Mouse (Mus musculus) forebrain, embryonic 11.5 days (tissue): ENCODE measurements at regions not wholly inside any gene's neighbourhood (a gene's known extent, or its start where the extent isn't known, plus 50 kb on each side); places are given as distances from the start of the nearest gene placed in this dataset.
A peak's percentile ranks its signal among the peaks of the same experiment; 100 is the strongest.

Experiments used
- ATAC-seq: fragments of 200-750 bp; cut with Nextera tagmentation; replicated peaks from 2 replicates; pipeline ENCODE4 v1.8.0; 2017; ENCODE audit warnings: moderate TSS enrichment; ENCODE audit not compliant: low FRiP score
- DNase-seq: peaks from one replicate; pipeline ENCODE4 v3.0.0-alpha.2; 2017; ENCODE audit warnings: low spot score
- H3K27ac ChIP-seq: fragments of 300-500 bp; sonication (generic); 2 replicates; pipeline ENCODE4 v1.5.1; 2014; ENCODE audit warnings: low read depth, low read length
- H3K27me3 ChIP-seq: fragments of 300-500 bp; sonication (generic); 2 replicates; pipeline ENCODE4 v1.6.1; 2014; ENCODE audit warnings: mild to moderate bottlenecking, low read length, mixed read lengths; ENCODE audit not compliant: control insufficient read depth, insufficient read depth
- H3K36me3 ChIP-seq: fragments of 300-500 bp; sonication (generic); 2 replicates; pipeline ENCODE4 v1.6.1; 2014; ENCODE audit warnings: mild to moderate bottlenecking, low read length, moderate library complexity, mixed read lengths; ENCODE audit not compliant: control insufficient read depth, insufficient read depth
- H3K4me1 ChIP-seq: fragments of 300-500 bp; sonication (generic); replicated peaks from 2 replicates; pipeline ENCODE4 v1.6.1; 2014; ENCODE audit warnings: low read length, mixed read lengths; ENCODE audit not compliant: control insufficient read depth, insufficient read depth
- H3K4me2 ChIP-seq: fragments of 300-500 bp; sonication (generic); 2 replicates; pipeline ENCODE4 v1.6.1; 2014; ENCODE audit warnings: low read depth, mild to moderate bottlenecking, low read length, moderate library complexity, mixed read lengths; ENCODE audit not compliant: severe bottlenecking
- H3K4me3 ChIP-seq: fragments of 300-500 bp; sonication (generic); 2 replicates; pipeline ENCODE4 v1.5.1; 2014; ENCODE audit warnings: low read depth, low read length
- H3K9ac ChIP-seq: fragments of 300-500 bp; sonication (generic); 2 replicates; pipeline ENCODE4 v1.6.1; 2014; ENCODE audit warnings: low read length
- H3K9me3 ChIP-seq: fragments of 300-500 bp; sonication (generic); 2 replicates; pipeline ENCODE4 v1.6.1; 2016; ENCODE audit warnings: low read length, mixed read lengths; ENCODE audit not compliant: control insufficient read depth
- WGBS: fragments of 180-500 bp; shearing (Covaris S2); extraction: QIAGEN DNeasy Blood & Tissue Kit; methylation state at CpG from one replicate; pipeline ENCODE4 v1.1.7; 2014; 5-methylcytosine and 5-hydroxymethylcytosine counted together

DNA sequence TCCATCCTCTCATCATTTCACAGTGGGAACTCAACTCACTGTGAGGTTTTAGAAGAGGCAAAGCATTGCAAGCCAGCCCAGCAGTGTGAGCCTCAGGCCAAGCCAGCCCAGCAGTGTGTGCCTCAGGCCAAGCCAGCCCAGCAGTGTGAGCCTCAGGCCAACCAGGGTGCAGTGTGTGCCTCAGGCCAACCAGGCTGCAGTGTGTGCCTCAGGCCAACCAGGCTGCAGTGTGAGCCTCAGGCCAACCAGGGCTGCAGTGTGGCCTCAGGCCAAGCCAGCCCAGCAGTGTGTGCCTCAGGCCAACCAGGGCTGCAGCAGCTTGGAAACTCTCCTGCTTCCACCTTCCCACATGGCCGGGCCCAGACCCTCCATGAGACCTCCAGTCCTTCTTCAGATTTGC lies 227.1 kb upstream of the Zmiz1 start:
- H3K4me3 ChIP-seq = no peak overlapping the region
- H3K36me3 ChIP-seq = no peaks in the 10 kb centered on the region
- WGBS = 53% methylated on average over 1 of the region's 1 CpGs
- H3K9me3 ChIP-seq = no peaks in the 10 kb centered on the region
- no peak for ATAC-seq
- no peak overlapping the region for H3K4me2 ChIP-seq
- no peak overlapping the region for H3K9ac ChIP-seq
- H3K27ac ChIP-seq = no peak overlapping the region
- H3K4me1 ChIP-seq = no peaks in the 10 kb centered on the region
- no peaks in the 10 kb centered on the region for H3K27me3 ChIP-seq
- DNase-seq = peak; percentile 55

DNA sequence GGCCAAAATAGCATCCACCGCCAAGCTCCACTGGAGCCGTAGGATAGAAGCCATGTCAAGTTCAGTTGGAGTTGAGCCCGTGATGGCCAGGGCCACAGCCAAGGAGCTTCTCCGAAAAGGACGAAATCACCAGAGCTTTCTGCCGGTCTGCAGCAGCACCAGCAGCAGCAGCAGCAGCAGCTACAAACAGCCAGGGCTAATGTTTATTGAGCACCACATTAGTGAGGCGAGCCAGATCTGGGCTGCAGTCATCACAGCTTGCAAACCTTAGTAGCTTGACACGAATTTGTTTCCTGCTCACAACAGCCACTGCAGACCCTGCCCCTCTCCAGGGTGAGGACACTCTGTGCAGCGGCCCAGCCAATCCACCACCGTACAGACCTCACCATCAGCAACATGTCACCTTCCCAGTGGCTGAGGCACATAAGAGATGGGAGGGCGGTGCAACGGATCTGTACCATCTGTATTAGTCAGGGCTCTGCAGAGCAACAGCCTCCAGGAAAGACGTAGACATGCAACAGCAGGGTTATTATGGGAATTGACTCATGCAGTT lies 222.5 kb upstream of the Zmiz1 start:
- H3K9me3 ChIP-seq = no peaks in the 10 kb centered on the region

DNA sequence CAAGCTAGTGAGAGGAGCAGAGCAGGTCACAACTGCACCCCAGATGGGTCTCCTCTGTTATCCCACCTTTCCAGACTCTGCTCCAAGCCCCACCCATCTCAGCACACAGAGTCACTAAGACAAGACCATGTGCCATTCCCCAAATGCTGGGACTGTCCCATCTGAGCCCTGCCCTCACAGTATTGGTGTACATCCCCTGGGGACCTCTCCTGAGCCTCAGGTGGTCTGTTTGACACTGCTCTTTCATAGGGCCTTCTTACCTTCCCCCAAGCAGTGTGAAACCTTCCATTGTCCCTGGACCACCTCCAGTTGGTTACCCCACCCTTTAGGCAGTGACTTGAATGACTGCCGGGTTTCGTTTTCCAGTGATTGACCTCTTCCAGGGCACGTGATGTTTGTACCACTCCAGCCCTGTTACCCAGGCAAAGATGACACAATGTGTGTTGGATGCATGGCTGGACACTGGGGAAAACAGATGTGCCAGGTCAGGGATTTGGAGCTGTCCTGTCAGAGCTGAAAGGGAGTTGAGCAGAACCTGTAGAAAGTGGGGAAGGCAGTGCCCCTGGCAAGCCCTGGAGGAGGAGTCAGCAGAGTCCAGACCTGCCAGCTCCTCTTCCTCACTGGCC lies 219.5 kb upstream of the Zmiz1 start:
- Histone ChIP-seq H3K27ac (no peak overlapping the region), H3K9ac (no peak overlapping the region), H3K27me3 (no peaks in the 10 kb centered on the region), H3K9me3 (no peaks in the 10 kb centered on the region), H3K4me3 (no peak overlapping the region), H3K4me2 (no peak overlapping the region), H3K4me1 (no peaks in the 10 kb centered on the region), H3K36me3 (no peaks in the 10 kb centered on the region)
- ATAC-seq (no peak), DNase-seq (no peak)
- WGBS = 70% methylated on average over 3 of the region's 3 CpGs

More for the DNA sequence above, 222.5 kb upstream of the Zmiz1 start:
- H3K4me2 ChIP-seq = no peak overlapping the region
- no peaks in the 10 kb centered on the region for H3K4me1 ChIP-seq
- no peaks in the 10 kb centered on the region for H3K36me3 ChIP-seq
- no peak for ATAC-seq
- no peak overlapping the region for H3K9ac ChIP-seq
- no peak overlapping the region for H3K4me3 ChIP-seq
- WGBS = 90% methylated on average over 13 of the region's 13 CpGs
- no peak overlapping the region for H3K27ac ChIP-seq
- no peak for DNase-seq
- no peaks in the 10 kb centered on the region for H3K27me3 ChIP-seq

DNA sequence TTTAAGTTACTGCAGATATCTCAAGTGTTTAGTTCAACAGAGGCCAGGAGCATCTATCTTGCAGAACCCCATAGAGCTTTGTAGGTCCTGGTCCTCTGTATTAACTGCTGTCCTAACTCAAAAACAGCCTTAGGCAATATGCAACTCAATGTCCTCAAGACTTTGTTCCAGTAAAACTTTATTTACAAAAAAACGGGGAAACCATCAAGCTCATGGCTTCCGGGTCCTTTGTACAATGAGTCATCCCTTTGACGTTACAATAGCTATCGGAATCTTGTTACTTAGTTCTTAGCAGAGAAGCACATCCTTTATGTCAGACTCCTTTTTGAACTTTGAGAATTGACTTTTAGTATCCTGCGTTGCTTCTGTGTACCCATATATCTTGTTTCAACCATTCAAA lies 216.2 kb upstream of the Zmiz1 start:
- DNase-seq (no peak), ATAC-seq (no peak)
- Histone ChIP-seq H3K4me1 (no peaks in the 10 kb centered on the region), H3K27me3 (no peaks in the 10 kb centered on the region), H3K36me3 (no peaks in the 10 kb centered on the region), H3K4me2 (no peak overlapping the region), H3K4me3 (no peak overlapping the region), H3K9me3 (no peaks in the 10 kb centered on the region), H3K9ac (no peak overlapping the region), H3K27ac (no peak overlapping the region)
- 90% methylated on average over 5 of the region's 5 CpGs for WGBS

DNA sequence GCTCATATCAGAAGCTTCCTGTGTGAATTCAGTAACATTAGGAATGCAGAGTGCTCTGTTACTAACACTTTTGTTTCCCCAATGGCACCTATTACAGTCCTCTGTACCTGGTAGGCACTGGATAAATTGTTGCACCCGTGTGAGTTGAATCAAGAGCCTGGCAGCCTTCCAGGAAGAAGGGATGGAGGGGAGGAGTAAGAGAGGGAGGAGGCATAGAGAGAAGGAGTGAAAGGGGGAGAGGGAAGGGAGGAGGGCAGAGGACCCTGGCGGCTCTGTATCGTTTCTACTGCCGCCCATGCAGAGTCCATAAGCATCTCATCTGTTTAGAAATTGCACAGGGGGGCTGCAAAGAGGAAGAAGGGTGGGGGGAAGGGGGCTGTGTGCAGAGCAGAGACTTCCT lies 215.7 kb upstream of the Zmiz1 start:
- Histone ChIP-seq H3K4me2 (no peak overlapping the region), H3K27me3 (no peaks in the 10 kb centered on the region), H3K9me3 (no peaks in the 10 kb centered on the region), H3K9ac (no peak overlapping the region), H3K36me3 (no peaks in the 10 kb centered on the region), H3K4me1 (no peaks in the 10 kb centered on the region), H3K4me3 (no peak overlapping the region), H3K27ac (no peak overlapping the region)
- 56% methylated on average over 4 of the region's 4 CpGs for WGBS
- no peak for ATAC-seq
- no peak for DNase-seq

DNA sequence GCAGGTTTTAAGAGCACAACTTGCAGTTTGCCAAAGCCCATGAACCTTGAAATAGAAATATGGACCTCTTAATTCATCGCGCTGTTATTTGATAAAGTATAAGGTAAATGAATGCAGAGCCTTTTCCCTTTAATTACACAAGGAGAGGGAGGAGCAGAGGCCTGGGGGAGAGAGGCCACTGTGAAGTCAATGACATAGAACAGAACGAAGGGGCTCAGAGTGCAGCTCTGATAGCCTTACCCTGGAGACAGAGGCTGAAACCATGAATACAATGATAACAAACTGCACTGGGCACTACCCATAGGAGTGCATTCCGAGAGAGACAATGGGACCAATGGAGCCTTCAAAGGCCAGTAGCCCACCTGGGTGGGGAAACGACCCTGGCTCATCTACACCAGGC lies 215.3 kb upstream of the Zmiz1 start:
- ATAC-seq (no peak), DNase-seq (no peak)
- H3K27me3 ChIP-seq = no peaks in the 10 kb centered on the region
- no peaks in the 10 kb centered on the region for H3K9me3 ChIP-seq
- no peaks in the 10 kb centered on the region for H3K4me1 ChIP-seq
- no peaks in the 10 kb centered on the region for H3K36me3 ChIP-seq
- no peak overlapping the region for H3K4me2 ChIP-seq
- WGBS = 66% methylated on average over 5 of the region's 5 CpGs
- no peak overlapping the region for H3K27ac ChIP-seq
- H3K4me3 ChIP-seq = no peak overlapping the region
- H3K9ac ChIP-seq = no peak overlapping the region

DNA sequence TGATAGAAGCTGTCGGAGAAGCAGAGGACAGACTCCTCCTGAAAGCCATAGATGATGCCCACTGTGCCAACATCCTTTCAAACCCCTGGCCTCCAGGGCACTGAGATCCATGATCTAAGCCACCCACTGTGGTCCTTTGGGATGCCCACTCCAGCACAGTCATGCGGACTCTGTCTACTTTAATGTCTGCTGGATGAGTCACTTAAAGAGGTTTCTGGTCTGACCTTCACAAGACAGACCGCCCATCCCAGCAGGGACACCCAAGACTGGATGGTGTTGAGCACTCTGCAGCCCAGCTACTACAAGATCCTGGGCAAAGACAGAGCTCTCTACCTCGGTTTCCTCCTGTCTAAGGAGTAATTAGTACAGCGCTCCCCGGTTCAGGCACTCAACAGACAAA lies 214.1 kb upstream of the Zmiz1 start:
- no peaks in the 10 kb centered on the region for H3K4me1 ChIP-seq
- H3K9me3 ChIP-seq = no peaks in the 10 kb centered on the region
- no peak overlapping the region for H3K27ac ChIP-seq
- no peak overlapping the region for H3K9ac ChIP-seq
- H3K4me2 ChIP-seq = no peak overlapping the region
- ATAC-seq (no peak), DNase-seq (no peak)
- no peak overlapping the region for H3K4me3 ChIP-seq
- WGBS = 90% methylated on average over 6 of the region's 6 CpGs
- H3K27me3 ChIP-seq = no peaks in the 10 kb centered on the region
- no peaks in the 10 kb centered on the region for H3K36me3 ChIP-seq

DNA sequence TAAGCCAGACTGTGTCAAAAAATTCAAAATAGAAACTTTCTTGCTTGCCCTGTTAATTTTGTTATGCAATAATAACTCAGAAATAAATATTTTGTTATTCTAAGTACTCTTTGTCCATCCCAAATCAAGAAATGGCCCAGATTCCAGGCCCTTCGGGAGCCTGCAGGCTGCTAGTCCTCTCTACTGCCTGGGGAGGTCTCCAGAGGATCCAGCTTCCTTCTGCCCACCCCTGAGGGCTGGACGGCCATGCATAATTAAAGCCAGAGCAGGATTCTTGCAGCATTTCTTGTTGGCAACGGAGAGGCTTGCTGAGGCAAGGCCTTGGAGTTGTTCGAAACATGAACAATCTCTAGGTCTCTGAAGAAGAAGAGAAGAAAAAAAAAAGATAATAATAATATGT lies 213.3 kb upstream of the Zmiz1 start:
- ATAC-seq = no peak
- WGBS = 75% methylated on average over 4 of the region's 4 CpGs
- no peaks in the 10 kb centered on the region for H3K27me3 ChIP-seq
- H3K9ac ChIP-seq = no peak overlapping the region
- DNase-seq = no peak
- no peak overlapping the region for H3K4me2 ChIP-seq
- H3K27ac ChIP-seq = no peak overlapping the region
- no peaks in the 10 kb centered on the region for H3K9me3 ChIP-seq
- no peaks in the 10 kb centered on the region for H3K4me1 ChIP-seq
- no peaks in the 10 kb centered on the region for H3K36me3 ChIP-seq
- H3K4me3 ChIP-seq = no peak overlapping the region

DNA sequence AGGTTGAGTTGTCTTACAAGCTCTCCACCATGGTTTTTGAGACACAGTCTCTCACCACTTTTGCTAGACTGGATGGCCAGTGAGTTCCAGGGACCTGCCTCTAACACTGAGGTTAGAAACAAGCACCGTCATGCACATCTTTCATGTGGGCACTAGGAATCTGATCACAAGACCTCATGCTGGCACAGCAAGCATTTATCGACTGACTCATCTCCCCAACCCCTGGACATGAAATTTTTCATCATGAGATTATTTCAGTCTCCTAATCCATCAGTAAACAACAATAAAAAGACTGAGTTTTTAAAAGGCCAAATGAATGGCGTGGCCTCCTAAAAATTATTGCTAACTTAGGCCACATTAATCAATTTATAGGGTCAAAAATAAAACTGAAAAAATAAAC lies 210.0 kb upstream of the Zmiz1 start:
- Histone ChIP-seq H3K36me3 (no peaks in the 10 kb centered on the region), H3K4me2 (no peak overlapping the region), H3K4me3 (no peak overlapping the region), H3K27me3 (no peaks in the 10 kb centered on the region), H3K4me1 (no peaks in the 10 kb centered on the region), H3K27ac (no peak overlapping the region), H3K9ac (no peak overlapping the region), H3K9me3 (no peaks in the 10 kb centered on the region)
- 85% methylated on average over 3 of the region's 3 CpGs for WGBS
- no peak for ATAC-seq
- no peak for DNase-seq
